Mouse (Mus musculus): Measurements from ENCODE around the gene Pld3.

DNA sequence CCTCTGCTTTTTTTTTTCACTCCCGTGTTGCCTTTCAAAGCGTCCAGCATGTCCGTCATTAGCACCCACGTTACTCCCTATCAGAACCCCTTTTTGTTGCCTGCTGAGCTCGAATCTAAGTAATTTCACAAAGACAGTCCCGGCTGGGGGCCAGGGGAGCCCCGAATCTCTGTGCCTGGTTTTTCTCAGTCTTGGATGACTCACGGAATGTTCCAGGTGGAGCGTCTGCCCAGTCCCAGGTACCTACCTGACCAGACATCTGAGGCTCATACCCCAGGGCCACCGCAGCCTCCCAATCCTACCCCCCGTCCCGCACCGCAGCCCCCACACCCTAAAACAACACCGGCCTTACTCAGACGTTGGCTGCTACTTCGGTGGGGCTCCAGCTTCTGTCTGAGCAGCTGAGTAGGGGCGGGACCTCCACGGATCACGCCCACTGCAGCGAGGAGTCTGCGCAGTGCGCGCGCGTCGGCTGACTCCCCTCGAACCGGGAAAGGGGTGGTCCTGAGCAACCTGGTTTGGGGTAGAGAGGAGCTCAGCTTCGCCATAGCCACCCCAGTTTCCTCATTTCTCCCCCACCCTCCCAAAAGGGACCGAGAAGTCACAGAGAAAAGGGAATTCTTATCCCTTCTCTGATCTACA lies 10.5 kb downstream of the Pld3 start:
- TF ChIP-seq ZC3H11A (IDR thresholded peaks at IDR 0.05; ENCODE audit: borderline replicate concordance, low read depth, low read length) = no peak
- no peak for TF ChIP-seq ZNF384 (IDR thresholded peaks at IDR 0.05; ENCODE audit: low read depth, low read length)
- no peak for TF ChIP-seq HCFC1 (IDR thresholded peaks at IDR 0.05; ENCODE audit: borderline replicate concordance, insufficient read depth, low read length)
